Mouse (Mus musculus): ENCODE measurements at regions not wholly inside any gene's neighbourhood (a gene's known extent, or its start where the extent isn't known, plus 50 kb on each side); places are given as distances from the start of the nearest gene placed in this dataset.

DNA sequence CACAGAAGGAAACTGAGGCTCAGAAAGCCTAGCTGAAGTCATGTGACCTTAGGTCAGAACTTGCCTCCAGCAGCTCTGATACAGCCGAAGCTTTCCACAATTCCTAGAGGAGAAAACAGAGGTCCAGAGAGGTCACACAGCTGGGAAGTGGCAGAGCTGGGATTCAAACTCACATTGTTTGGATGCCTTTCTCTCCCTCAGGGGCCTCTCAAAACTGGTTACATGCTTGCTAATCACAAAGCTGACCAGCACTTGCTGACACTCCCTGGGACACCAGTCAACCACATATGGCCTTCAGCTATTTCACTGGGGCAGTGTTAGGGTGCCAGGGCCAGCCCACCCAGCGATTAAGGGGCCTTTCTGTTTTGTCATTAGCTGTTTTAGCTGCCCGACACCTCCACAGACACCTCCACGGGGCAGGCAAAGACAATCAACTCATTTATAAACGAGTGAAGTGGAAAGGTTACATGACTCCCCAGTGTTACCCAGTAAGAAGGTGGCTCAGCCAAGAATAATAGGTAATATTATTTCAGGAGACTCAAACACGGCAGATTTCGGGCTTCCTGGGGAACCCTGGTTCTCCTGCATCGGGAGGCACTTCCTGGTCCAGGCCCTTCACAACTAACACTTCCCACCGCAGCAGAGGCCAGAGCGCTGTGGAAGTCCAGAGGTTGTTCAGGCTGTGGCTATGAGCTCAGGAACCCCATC, 71.4 kb downstream of the 2410131K14Rik start:
- no peak overlapping the region for H3K27ac ChIP-seq (ENCODE audit: low read depth, low read length)
- ATAC-seq (ENCODE audit: low read depth) = no peak
- 49% methylated on average over 10 of the region's 10 CpGs for WGBS

DNA sequence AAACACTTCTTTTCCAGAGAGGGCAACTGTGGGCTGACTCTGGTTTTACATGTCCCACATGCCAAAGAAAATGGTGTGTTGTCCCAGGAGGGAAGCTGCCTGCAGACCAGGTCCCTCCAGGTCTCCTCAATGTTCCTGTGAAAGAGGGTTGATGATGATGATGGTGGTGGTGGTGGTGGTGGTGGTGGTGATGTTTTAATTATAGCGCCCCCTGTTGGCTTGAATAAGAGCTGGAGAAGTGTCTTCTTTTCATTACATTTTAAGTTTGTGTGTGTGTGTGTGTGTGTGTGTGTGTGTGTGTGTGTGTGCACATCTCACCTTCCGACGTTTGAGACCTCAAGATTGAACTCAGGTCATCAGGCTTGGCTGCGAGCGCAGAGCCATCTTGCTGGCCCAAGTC, 73.0 kb downstream of the 2410131K14Rik start:
- H3K4me1 ChIP-seq (ENCODE audit: control insufficient read depth, insufficient read depth, low read length) = peaks cover 5% of the 10 kb centered on the region; the same call in 1 of the 2 replicates
- ATAC-seq (ENCODE audit: low read depth) = no peak
- H3K27me3 ChIP-seq (ENCODE audit: control insufficient read depth, insufficient read depth, low read length) = no peaks in the 10 kb centered on the region
- H3K27ac ChIP-seq (ENCODE audit: low read depth, low read length) = no peak overlapping the region
- H3K9ac ChIP-seq (replicated peaks; ENCODE audit: low read depth, low read length) = no peak overlapping the region
- WGBS = 80% methylated on average over 5 of the region's 5 CpGs
- H3K4me2 ChIP-seq (ENCODE audit: low read depth, low read length) = no peak overlapping the region
- no peaks in the 10 kb centered on the region for H3K9me3 ChIP-seq (ENCODE audit: control insufficient read depth, low read length)
- no peaks in the 10 kb centered on the region for H3K36me3 ChIP-seq (ENCODE audit: control insufficient read depth, insufficient read depth, low read length)
- no peak overlapping the region for H3K4me3 ChIP-seq (ENCODE audit: low read depth, low read length)

More for the DNA sequence above, 71.4 kb downstream of the 2410131K14Rik start:
- Histone ChIP-seq H3K27me3 (ENCODE audit: control insufficient read depth, insufficient read depth, low read length) (no peaks in the 10 kb centered on the region), H3K36me3 (ENCODE audit: control insufficient read depth, insufficient read depth, low read length) (no peaks in the 10 kb centered on the region), H3K9me3 (ENCODE audit: control insufficient read depth, low read length) (no peaks in the 10 kb centered on the region), H3K4me3 (ENCODE audit: low read depth, low read length) (no peak overlapping the region), H3K9ac (replicated peaks; ENCODE audit: low read depth, low read length) (no peak overlapping the region), H3K4me1 (ENCODE audit: control insufficient read depth, insufficient read depth, low read length) (no peaks in the 10 kb centered on the region), H3K4me2 (ENCODE audit: low read depth, low read length) (no peak overlapping the region)

DNA sequence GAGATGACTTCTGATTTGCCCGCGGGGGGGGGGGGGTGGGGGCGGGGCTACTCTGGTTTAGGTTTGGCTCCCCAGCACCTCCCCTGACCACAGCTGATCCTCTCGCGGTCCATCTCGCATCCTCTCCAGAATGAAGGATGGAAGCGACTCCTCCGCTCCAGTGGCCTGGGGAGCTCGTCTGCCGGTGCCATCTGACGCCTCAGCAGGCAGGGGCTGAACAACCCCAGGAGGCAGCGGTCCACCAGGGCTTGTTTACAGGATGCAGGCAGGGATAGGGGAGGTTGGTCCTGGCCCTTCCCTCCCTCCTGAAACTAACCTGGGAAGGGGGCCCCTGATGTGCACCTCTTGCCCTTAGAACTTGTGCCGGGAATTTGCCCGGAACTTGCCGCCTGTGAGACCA, 73.9 kb downstream of the 2410131K14Rik start:
- Histone ChIP-seq H3K9me3 (ENCODE audit: control insufficient read depth, low read length) (no peaks in the 10 kb centered on the region), H3K9ac (replicated peaks; ENCODE audit: low read depth, low read length) (no peak overlapping the region), H3K27me3 (ENCODE audit: control insufficient read depth, insufficient read depth, low read length) (no peaks in the 10 kb centered on the region), H3K36me3 (ENCODE audit: control insufficient read depth, insufficient read depth, low read length) (no peaks in the 10 kb centered on the region), H3K4me3 (ENCODE audit: low read depth, low read length) (no peak overlapping the region), H3K4me2 (ENCODE audit: low read depth, low read length) (no peak overlapping the region), H3K27ac (ENCODE audit: low read depth, low read length) (no peak overlapping the region), H3K4me1 (ENCODE audit: control insufficient read depth, insufficient read depth, low read length) (peaks cover 5% of the 10 kb centered on the region; the same call in 1 of the 2 replicates)
- 9% methylated on average over 13 of the region's 15 CpGs for WGBS
- ATAC-seq (ENCODE audit: low read depth) = no peak

DNA sequence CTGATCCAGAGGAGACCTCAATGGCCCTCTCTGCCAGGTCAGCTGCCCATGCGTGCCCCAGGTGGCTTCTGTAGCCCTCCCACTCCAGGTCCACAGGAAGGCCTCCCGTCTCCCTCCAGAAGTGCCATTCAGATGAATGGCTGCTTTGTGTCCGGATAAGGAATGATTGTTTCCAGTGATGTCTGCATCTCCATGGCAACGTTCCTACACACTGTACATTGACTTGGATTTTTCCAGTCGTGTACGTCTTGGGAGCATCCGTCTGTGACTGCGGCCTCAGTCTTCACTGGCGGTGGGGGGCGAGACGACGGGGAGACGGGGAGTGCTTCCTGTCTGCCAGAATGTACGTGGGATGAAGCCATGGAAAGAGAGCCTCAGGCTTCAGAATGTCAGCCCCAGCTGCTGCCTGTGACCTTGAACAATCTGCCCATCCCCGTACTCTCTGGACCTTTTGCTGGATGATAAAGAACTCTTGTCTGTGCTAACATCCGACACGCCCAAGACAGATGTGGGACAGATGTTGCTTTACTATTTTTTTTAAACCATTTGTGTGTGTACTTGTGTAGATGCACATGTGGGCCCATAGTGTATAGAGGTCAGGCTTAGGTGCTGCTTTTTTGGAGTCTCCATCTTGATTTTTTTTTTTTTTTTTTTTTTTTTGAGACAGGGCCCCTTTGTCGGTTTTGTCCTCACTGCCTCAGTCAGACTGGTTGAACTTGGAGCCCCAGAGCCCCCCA, 76.9 kb downstream of the 2410131K14Rik start:
- H3K9ac ChIP-seq (replicated peaks; ENCODE audit: low read depth, low read length) = no peak overlapping the region
- no peaks in the 10 kb centered on the region for H3K27me3 ChIP-seq (ENCODE audit: control insufficient read depth, insufficient read depth, low read length)
- H3K4me1 ChIP-seq (ENCODE audit: control insufficient read depth, insufficient read depth, low read length) = peaks cover 9% of the 10 kb centered on the region; the same call in 1 of the 2 replicates
- H3K36me3 ChIP-seq (ENCODE audit: control insufficient read depth, insufficient read depth, low read length) = no peaks in the 10 kb centered on the region
- no peaks in the 10 kb centered on the region for H3K9me3 ChIP-seq (ENCODE audit: control insufficient read depth, low read length)
- no peak overlapping the region for H3K4me3 ChIP-seq (ENCODE audit: low read depth, low read length)
- no peak overlapping the region for H3K4me2 ChIP-seq (ENCODE audit: low read depth, low read length)
- no peak overlapping the region for H3K27ac ChIP-seq (ENCODE audit: low read depth, low read length)
- WGBS = 17% methylated on average over 18 of the region's 18 CpGs
- ATAC-seq (ENCODE audit: low read depth) = peak; percentile 57; the same call in 1 of the 2 replicates

DNA sequence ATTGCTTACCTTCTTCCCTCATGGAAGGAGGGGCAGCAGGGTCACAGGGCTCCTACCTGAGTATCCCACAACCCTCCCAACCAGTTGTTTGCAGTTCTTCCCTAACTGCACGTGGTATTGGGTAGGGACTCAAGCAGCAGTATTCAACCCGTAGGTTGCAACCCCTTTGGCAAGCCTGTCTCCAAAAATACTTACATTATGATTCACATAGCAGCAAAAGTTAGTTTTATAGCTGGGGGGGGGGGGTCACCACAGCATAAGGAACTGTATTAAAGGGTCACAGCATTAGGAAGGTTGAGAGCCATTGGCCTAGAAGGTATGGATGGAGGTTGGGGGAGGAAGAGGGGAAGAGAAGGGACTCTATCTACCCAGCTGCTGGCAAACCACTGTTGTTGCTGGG, 78.1 kb downstream of the 2410131K14Rik start:
- Histone ChIP-seq H3K4me2 (ENCODE audit: low read depth, low read length) (no peak overlapping the region), H3K4me3 (ENCODE audit: low read depth, low read length) (no peak overlapping the region), H3K36me3 (ENCODE audit: control insufficient read depth, insufficient read depth, low read length) (no peaks in the 10 kb centered on the region), H3K27me3 (ENCODE audit: control insufficient read depth, insufficient read depth, low read length) (no peaks in the 10 kb centered on the region), H3K9ac (replicated peaks; ENCODE audit: low read depth, low read length) (no peak overlapping the region), H3K4me1 (ENCODE audit: control insufficient read depth, insufficient read depth, low read length) (peaks cover 9% of the 10 kb centered on the region; the same call in 1 of the 2 replicates), H3K9me3 (ENCODE audit: control insufficient read depth, low read length) (no peaks in the 10 kb centered on the region), H3K27ac (ENCODE audit: low read depth, low read length) (no peak overlapping the region)
- ATAC-seq (ENCODE audit: low read depth) = no peak
- WGBS = 93% methylated on average over 2 of the region's 2 CpGs

DNA sequence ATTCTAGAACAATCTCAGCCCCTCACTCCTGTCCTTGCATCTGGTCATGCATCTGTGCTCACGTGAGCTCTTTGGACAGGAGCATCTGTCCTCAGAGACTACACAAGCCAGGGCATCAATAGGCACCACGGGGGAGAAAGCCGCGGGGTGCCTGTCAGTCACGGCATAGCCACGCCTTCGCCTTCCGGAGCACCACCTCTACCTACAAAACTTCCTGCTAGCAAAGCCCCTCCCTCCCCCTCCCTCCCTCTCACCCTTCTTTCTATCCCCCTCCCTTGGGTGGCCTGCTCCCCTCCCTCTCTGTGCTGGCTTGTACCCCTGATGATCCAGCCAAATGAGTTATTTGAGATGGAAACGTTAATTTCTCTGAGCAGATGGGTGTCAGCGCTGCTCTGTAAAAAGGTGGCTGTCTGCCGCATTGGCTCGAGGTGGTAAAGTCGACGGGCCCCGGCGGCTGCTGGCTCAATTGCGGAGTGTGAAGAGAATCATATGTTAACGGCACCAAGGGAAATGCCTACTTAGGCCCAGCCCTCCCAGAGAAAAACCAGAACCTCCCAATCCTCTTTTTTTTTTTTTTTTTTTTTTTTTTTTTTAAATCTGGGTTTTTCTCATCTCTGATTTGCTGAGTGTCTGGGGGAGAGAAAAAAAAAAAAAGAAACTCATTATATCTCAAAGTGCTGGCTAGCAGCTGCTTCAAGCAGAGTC, 82.0 kb downstream of the 2410131K14Rik start:
- Histone ChIP-seq H3K27me3 (ENCODE audit: control insufficient read depth, insufficient read depth, low read length) (no peaks in the 10 kb centered on the region), H3K9me3 (ENCODE audit: control insufficient read depth, low read length) (no peaks in the 10 kb centered on the region), H3K4me1 (ENCODE audit: control insufficient read depth, insufficient read depth, low read length) (peaks cover 18% of the 10 kb centered on the region; the same call in 1 of the 2 replicates), H3K36me3 (ENCODE audit: control insufficient read depth, insufficient read depth, low read length) (no peaks in the 10 kb centered on the region), H3K9ac (replicated peaks; ENCODE audit: low read depth, low read length) (no peak overlapping the region), H3K4me3 (ENCODE audit: low read depth, low read length) (peak overlapping the region; percentile 7; the same call in 1 of the 2 replicates), H3K4me2 (ENCODE audit: low read depth, low read length) (peak overlapping the region; percentile 43), H3K27ac (ENCODE audit: low read depth, low read length) (no peak overlapping the region)
- peak; percentile 18; the same call in 1 of the 2 replicates for ATAC-seq (ENCODE audit: low read depth)
- 0% methylated on average over 18 of the region's 18 CpGs for WGBS

DNA sequence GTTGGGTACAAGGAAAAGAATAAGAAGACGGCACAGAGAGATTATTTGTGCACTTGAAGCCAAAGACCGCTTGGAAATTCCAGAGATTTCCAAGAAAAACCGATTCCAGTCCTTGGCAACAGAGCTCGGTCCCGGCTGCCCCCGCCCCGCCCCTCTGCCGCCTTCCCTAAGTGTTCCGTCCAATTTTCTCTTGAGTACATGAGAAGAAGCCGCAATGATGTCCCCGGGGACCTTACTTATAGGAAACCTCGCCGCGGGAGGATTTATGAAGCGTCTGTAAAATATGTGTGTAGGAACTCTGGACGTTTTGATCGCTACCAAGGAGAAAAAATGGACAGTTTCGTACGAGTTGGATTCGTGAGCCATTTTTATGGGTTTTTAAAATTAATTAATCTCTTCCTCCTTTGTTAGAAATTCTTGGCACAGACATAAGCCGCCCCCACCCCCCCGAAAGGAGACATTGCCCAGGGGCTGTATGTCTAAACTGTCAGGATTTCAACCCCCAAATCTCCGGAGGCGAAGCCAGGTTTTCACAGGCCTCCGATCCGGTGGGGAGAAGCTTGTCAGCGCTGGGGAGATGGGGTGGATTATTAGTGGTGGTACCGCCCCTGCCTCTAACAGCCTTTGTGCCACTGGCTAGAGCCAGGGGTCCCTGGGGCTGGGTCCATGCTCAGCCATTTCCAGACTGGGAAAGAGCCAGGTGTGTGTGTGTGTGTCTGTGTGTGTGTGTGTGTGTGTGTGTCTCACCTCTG, 83.1 kb downstream of the 2410131K14Rik start:
- H3K4me2 ChIP-seq (ENCODE audit: low read depth, low read length) = peak overlapping the region; percentile 50
- H3K36me3 ChIP-seq (ENCODE audit: control insufficient read depth, insufficient read depth, low read length) = no peaks in the 10 kb centered on the region
- H3K4me1 ChIP-seq (ENCODE audit: control insufficient read depth, insufficient read depth, low read length) = peaks cover 18% of the 10 kb centered on the region
- 3% methylated on average over 28 of the region's 28 CpGs for WGBS
- no peak for ATAC-seq (ENCODE audit: low read depth)
- H3K9me3 ChIP-seq (ENCODE audit: control insufficient read depth, low read length) = no peaks in the 10 kb centered on the region
- H3K27ac ChIP-seq (ENCODE audit: low read depth, low read length) = no peak overlapping the region; the same call in 1 of the 2 replicates
- no peaks in the 10 kb centered on the region for H3K27me3 ChIP-seq (ENCODE audit: control insufficient read depth, insufficient read depth, low read length)
- no peak overlapping the region for H3K9ac ChIP-seq (replicated peaks; ENCODE audit: low read depth, low read length)
- H3K4me3 ChIP-seq (ENCODE audit: low read depth, low read length) = no peak overlapping the region; the same call in 1 of the 2 replicates

DNA sequence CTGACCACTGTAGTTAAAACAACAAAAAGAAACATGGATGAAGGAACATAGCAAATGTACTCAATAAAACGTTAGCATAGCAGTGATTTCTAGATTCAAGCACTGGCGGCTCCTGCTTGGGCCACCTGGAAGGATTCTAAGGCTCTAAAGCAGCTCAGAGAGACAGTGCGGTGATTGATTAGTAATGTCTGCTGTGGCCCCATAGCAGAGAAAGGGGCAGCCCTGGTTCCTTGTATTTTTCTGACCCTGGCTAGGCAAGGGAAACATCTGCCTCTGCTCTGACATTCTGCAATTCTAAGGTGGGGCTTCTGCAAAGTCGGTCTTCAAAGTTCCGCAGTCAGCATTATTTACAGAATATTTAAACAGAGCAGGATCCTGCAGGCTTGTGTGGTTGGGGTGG, 84.1 kb downstream of the 2410131K14Rik start:
- H3K36me3 ChIP-seq (ENCODE audit: control insufficient read depth, insufficient read depth, low read length) = no peaks in the 10 kb centered on the region
- H3K4me3 ChIP-seq (ENCODE audit: low read depth, low read length) = no peak overlapping the region
- no peaks in the 10 kb centered on the region for H3K9me3 ChIP-seq (ENCODE audit: control insufficient read depth, low read length)
- H3K4me1 ChIP-seq (ENCODE audit: control insufficient read depth, insufficient read depth, low read length) = peaks cover 18% of the 10 kb centered on the region
- ATAC-seq (ENCODE audit: low read depth) = no peak
- H3K4me2 ChIP-seq (ENCODE audit: low read depth, low read length) = no peak overlapping the region
- H3K27me3 ChIP-seq (ENCODE audit: control insufficient read depth, insufficient read depth, low read length) = no peaks in the 10 kb centered on the region
- H3K27ac ChIP-seq (ENCODE audit: low read depth, low read length) = no peak overlapping the region
- 80% methylated on average over 5 of the region's 5 CpGs for WGBS
- no peak overlapping the region for H3K9ac ChIP-seq (replicated peaks; ENCODE audit: low read depth, low read length)
